Mouse (Mus musculus): ENCODE results near the gene 4933436I01Rik.

The 4933436I01Rik gene

GRCm38 (mm10) chrX:67921350-67921749 is at the start of gene 4933436I01Rik:
Gene 4933436I01Rik (minus strand): TSS chrX:67921450.
- no peak for DNase-seq (ENCODE audit: low read depth)

- DNase-seq (ENCODE audit: low read depth), result no peak
These were observed 3.7 kb upstream of the 4933436I01Rik start for GRCm38 (mm10) chrX:67924769-67925470.

- DNase-seq (ENCODE audit: low read depth), result no peak
These were observed 37.8 kb downstream of the 4933436I01Rik start for GRCm38 (mm10) chrX:67883406-67883805.

All from naive thymus-derived CD4-positive, alpha-beta T cell, adult 2 months (primary cell).